Mouse (Mus musculus) bone marrow, adult 2 months (tissue): ENCODE data around the gene Slc30a2.

Experiments
- CTCF ChIP-seq: fragments of 200-500 bp; IDR thresholded peaks from 2 replicates; pipeline ENCODE4 v1.5.1; 2011; ENCODE audit warnings: low read length, control low read depth; ENCODE audit not compliant: control insufficient read depth, insufficient read depth
- POLR2A ChIP-seq: fragments of 200-500 bp; IDR thresholded peaks from 2 replicates; pipeline ENCODE4 v1.6.1; 2011; ENCODE audit warnings: low read depth, mild to moderate bottlenecking, control low read depth, low read length, borderline replicate concordance; ENCODE audit not compliant: control insufficient read depth

GRCm38 (mm10) chr4:134393026-134393425, 50.0 kb downstream of the Slc30a2 start:
- no peak for TF ChIP-seq POLR2A
- no peak for TF ChIP-seq CTCF
